Mouse (Mus musculus): ENCODE data around the gene Tmem219.

- TF ChIP-seq CTCF (IDR thresholded peaks at IDR 0.05), result peak; percentile 18
- peak; percentile 98 for TF ChIP-seq POLR2A (IDR thresholded peaks at IDR 0.05; ENCODE audit: insufficient read depth, low read depth, low read length)
Observed at GRCm38 (mm10) chr7:126884286-126885164, 38.2 kb downstream of the Tmem219 start, which contains the start of gene Taok2.

Data from heart, adult 2 months (tissue).